Mouse (Mus musculus) heart, embryonic 12.5 days (tissue): Measurements from ENCODE around the gene Hk2. TPM values are rescaled to one million over a fixed set of nuclear protein-coding genes. Genes with fewer than 3 reads are reported as not detected.

Experiments
- ATAC-seq: fragments of 200-750 bp; cut with Nextera tagmentation; 2 replicates; pipeline ENCODE4 v1.8.0; 2017; ENCODE audit warnings: moderate TSS enrichment, moderate library complexity; ENCODE audit not compliant: insufficient number of reproducible peaks, low FRiP score
- H3K27ac ChIP-seq: fragments of 300-500 bp; sonication (generic); 2 replicates; pipeline ENCODE4 v1.5.1; 2016; ENCODE audit warnings: mild to moderate bottlenecking, moderate library complexity; ENCODE audit not compliant: poor library complexity, severe bottlenecking
- H3K27me3 ChIP-seq: fragments of 300-500 bp; sonication (generic); replicated peaks from 2 replicates; pipeline ENCODE4 v1.6.1; 2016; ENCODE audit warnings: mild to moderate bottlenecking, moderate library complexity
- H3K36me3 ChIP-seq: fragments of 300-500 bp; sonication (generic); 2 replicates; pipeline ENCODE4 v1.6.1; 2016; ENCODE audit warnings: mild to moderate bottlenecking, moderate library complexity
- H3K4me1 ChIP-seq: fragments of 300-500 bp; sonication (generic); replicated peaks from 2 replicates; pipeline ENCODE4 v1.6.1; 2016; ENCODE audit warnings: mild to moderate bottlenecking
- H3K4me2 ChIP-seq: fragments of 300-500 bp; sonication (generic); 2 replicates; pipeline ENCODE4 v1.6.1; 2016; ENCODE audit warnings: mild to moderate bottlenecking, moderate library complexity
- H3K4me3 ChIP-seq: fragments of 300-500 bp; sonication (generic); 2 replicates; pipeline ENCODE4 v1.5.1; 2016; ENCODE audit warnings: mild to moderate bottlenecking
- H3K9ac ChIP-seq: fragments of 300-500 bp; sonication (generic); 2 replicates; pipeline ENCODE4 v1.6.1; 2016; ENCODE audit warnings: mild to moderate bottlenecking, moderate library complexity
- H3K9me3 ChIP-seq: fragments of 300-500 bp; sonication (generic); replicated peaks from 2 replicates; pipeline ENCODE4 v1.6.1; 2016; ENCODE audit warnings: mild to moderate bottlenecking, moderate library complexity
- WGBS: fragments of 180-500 bp; shearing (Covaris S2); methylation state at CpG from one replicate; pipeline ENCODE4 v1.1.7; 2016; 5-methylcytosine and 5-hydroxymethylcytosine counted together
- polyA plus RNA-seq: library from polyadenylated mRNA; unstranded; fragments of >200 nt; fragmentation: Nextera tagmentation; extraction: Ambion mirVana; gene quantifications from 2 replicates; pipeline ENCODE4 v1.2.1, GENCODE M21; 2016

Gene Hk2
- polyA plus RNA-seq, 1 experiment from 2014 or later = 35.2 TPM

DNA sequence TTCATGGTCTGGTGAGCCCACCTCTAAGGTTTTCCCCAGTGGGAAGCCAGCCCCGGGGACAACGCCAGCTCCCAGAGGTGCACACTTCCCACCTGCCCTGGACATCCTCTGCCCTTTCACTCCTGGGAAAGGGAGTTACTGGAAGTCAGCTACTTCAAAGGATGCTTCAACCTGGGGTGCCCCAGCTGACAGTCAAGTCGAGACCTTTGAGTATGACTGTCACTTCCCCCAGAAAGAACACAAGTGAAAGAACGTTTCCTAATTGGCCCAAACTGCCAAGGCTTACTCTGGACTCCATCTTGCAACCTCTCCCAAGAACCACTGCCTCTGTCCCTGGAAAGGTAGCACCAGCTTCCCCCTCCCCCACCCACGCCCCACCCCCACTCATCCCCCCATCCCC, 4.5 kb downstream of the Hk2 start:
- Histone ChIP-seq H3K4me1 (peaks cover 44% of the 10 kb centered on the region), H3K36me3 (no peaks in the 10 kb centered on the region), H3K9ac (no peak overlapping the region), H3K4me3 (no peak overlapping the region), H3K27me3 (no peaks in the 10 kb centered on the region), H3K4me2 (no peak overlapping the region), H3K9me3 (no peaks in the 10 kb centered on the region), H3K27ac (no peak overlapping the region)
- ATAC-seq = no peak
- 68% methylated on average over 5 of the region's 5 CpGs for whole genome bisulfite sequencing

- H3K27ac ChIP-seq = no peak overlapping the region
- no peak overlapping the region for H3K4me3 ChIP-seq
- no peak overlapping the region for H3K4me2 ChIP-seq
- WGBS = 86% methylated on average over 12 of the region's 12 CpGs
- no peaks in the 10 kb centered on the region for H3K27me3 ChIP-seq
- no peak overlapping the region for H3K9ac ChIP-seq
- no peak for ATAC-seq
- H3K36me3 ChIP-seq = no peaks in the 10 kb centered on the region
- H3K9me3 ChIP-seq = no peaks in the 10 kb centered on the region
- H3K4me1 ChIP-seq = peaks cover 61% of the 10 kb centered on the region
Observed at GRCm38 (mm10) chr6:82767734-82768586, 6.3 kb downstream of the Hk2 start.

DNA sequence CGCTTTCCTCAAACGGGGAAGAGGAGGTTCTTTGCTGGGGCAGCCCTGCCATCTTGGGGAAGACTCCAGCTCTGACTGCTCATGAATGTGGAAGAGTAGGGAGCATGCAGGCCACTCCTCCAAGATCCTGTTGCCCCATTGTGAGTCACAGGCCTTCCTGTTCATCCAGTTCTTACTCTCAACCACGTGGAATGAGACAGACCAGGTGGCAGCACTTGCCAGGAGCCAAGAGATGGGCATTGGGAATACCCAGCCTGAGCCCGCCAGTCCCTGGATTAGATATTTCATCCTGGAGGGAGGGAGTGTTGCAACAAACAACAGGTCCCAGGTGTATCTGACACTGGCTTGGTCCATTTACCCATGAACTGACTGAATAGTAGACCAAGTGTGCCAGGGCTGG, 7.6 kb downstream of the Hk2 start:
- no peak overlapping the region for H3K27ac ChIP-seq
- 66% methylated on average over 4 of the region's 4 CpGs for WGBS
- H3K4me2 ChIP-seq = no peak overlapping the region
- H3K36me3 ChIP-seq = no peaks in the 10 kb centered on the region
- no peaks in the 10 kb centered on the region for H3K9me3 ChIP-seq
- no peaks in the 10 kb centered on the region for H3K27me3 ChIP-seq
- ATAC-seq = no peak
- H3K9ac ChIP-seq = no peak overlapping the region
- peaks cover 71% of the 10 kb centered on the region for H3K4me1 ChIP-seq
- no peak overlapping the region for H3K4me3 ChIP-seq

- no peak overlapping the region for H3K4me2 ChIP-seq
- no peak overlapping the region for H3K9ac ChIP-seq
- WGBS = 89% methylated on average over 2 of the region's 2 CpGs
- H3K4me1 ChIP-seq = peaks cover 71% of the 10 kb centered on the region
- H3K36me3 ChIP-seq = no peaks in the 10 kb centered on the region
- ATAC-seq = no peak
- no peaks in the 10 kb centered on the region for H3K9me3 ChIP-seq
- H3K4me3 ChIP-seq = no peak overlapping the region
- H3K27me3 ChIP-seq = no peaks in the 10 kb centered on the region
- peak overlapping the region; percentile 98 for H3K27ac ChIP-seq
Observed at GRCm38 (mm10) chr6:82765261-82765660, 9.0 kb downstream of the Hk2 start.

DNA sequence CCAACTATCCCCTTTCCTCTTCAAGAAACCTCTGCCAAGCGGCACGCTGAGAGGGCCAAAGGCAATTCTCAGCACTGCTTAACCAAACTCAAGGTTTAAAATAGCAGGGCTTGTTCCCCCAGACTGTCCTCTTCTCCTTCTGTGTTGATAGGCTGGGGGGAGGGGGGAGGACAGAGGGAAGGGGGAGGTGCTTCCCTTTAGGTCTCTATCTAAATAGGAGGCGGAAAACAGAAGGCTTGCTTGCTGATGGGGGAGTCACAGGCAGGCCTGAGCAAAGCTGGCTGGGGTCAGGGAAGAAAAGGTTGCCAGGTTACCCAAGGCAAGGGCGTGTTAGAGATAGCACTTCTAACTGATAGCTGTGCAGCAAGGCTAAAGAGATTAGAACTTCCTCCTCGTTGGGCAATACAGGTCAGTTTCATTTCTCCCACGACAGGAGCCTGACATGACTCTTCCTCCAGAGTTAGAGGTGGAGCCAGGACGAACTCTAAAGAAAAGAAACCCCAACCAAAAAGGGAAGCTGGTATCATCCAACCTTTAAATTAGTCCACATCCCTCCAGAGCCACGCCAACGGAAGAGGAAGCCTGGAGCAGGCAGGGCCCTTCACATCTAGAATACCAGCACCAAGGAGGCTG, 10.3 kb downstream of the Hk2 start:
- peaks cover 67% of the 10 kb centered on the region for H3K4me1 ChIP-seq
- no peaks in the 10 kb centered on the region for H3K9me3 ChIP-seq
- H3K27me3 ChIP-seq = no peaks in the 10 kb centered on the region
- peak overlapping the region; percentile 57 for H3K4me2 ChIP-seq
- peak overlapping the region; percentile 45; the same call in 1 of the 2 replicates for H3K9ac ChIP-seq
- whole genome bisulfite sequencing = 3% methylated on average over 9 of the region's 9 CpGs
- H3K36me3 ChIP-seq = peaks cover 11% of the 10 kb centered on the region
- H3K4me3 ChIP-seq = peak overlapping the region; percentile 17; the same call in 1 of the 2 replicates
- H3K27ac ChIP-seq = peak overlapping the region; percentile 98
- ATAC-seq = peak; percentile 75

GRCm38 (mm10) chr6:82762728-82763127, 11.5 kb downstream of the Hk2 start:
- peak overlapping the region; percentile 98 for H3K27ac ChIP-seq
- no peak overlapping the region for H3K4me3 ChIP-seq
- H3K4me1 ChIP-seq = peaks cover 77% of the 10 kb centered on the region
- H3K27me3 ChIP-seq = no peaks in the 10 kb centered on the region
- H3K36me3 ChIP-seq = peaks cover 13% of the 10 kb centered on the region
- H3K9ac ChIP-seq = peak overlapping the region; percentile 31; the same call in 1 of the 2 replicates
- H3K4me2 ChIP-seq = peak overlapping the region; percentile 46
- peak; percentile 52 for ATAC-seq
- no peaks in the 10 kb centered on the region for H3K9me3 ChIP-seq
- 7% methylated on average over 2 of the region's 2 CpGs for WGBS

GRCm38 (mm10) chr6:82760749-82761357, 13.4 kb downstream of the Hk2 start:
- ATAC-seq = no peak
- 17% methylated on average over 2 of the region's 3 CpGs for WGBS

GRCm38 (mm10) chr6:82759241-82759640, 15.0 kb downstream of the Hk2 start:
- Histone ChIP-seq H3K27ac (no peak overlapping the region), H3K4me1 (peaks cover 80% of the 10 kb centered on the region), H3K9me3 (no peaks in the 10 kb centered on the region), H3K4me2 (no peak overlapping the region), H3K4me3 (no peak overlapping the region), H3K36me3 (peaks cover 20% of the 10 kb centered on the region), H3K9ac (no peak overlapping the region), H3K27me3 (no peaks in the 10 kb centered on the region)
- WGBS = 96% methylated on average over 5 of the region's 5 CpGs
- ATAC-seq = no peak

More at GRCm38 (mm10) chr6:82760749-82761357, 13.4 kb downstream of the Hk2 start:
- no peak overlapping the region for H3K9ac ChIP-seq
- H3K27me3 ChIP-seq = no peaks in the 10 kb centered on the region
- no peak overlapping the region for H3K4me3 ChIP-seq
- peak overlapping the region; percentile 14; the same call in 1 of the 2 replicates for H3K4me2 ChIP-seq
- no peaks in the 10 kb centered on the region for H3K9me3 ChIP-seq
- H3K27ac ChIP-seq = peak overlapping the region; percentile 98
- H3K36me3 ChIP-seq = peaks cover 16% of the 10 kb centered on the region
- peaks cover 82% of the 10 kb centered on the region for H3K4me1 ChIP-seq

GRCm38 (mm10) chr6:82756799-82757210, 17.4 kb downstream of the Hk2 start:
- Histone ChIP-seq H3K27me3 (no peaks in the 10 kb centered on the region), H3K4me3 (no peak overlapping the region), H3K4me1 (peaks cover 78% of the 10 kb centered on the region), H3K9me3 (no peaks in the 10 kb centered on the region), H3K9ac (no peak overlapping the region), H3K36me3 (peaks cover 20% of the 10 kb centered on the region), H3K4me2 (no peak overlapping the region), H3K27ac (peak overlapping the region; percentile 24; the same call in 1 of the 2 replicates)
- ATAC-seq = no peak
- 59% methylated on average over 9 of the region's 9 CpGs for WGBS

DNA sequence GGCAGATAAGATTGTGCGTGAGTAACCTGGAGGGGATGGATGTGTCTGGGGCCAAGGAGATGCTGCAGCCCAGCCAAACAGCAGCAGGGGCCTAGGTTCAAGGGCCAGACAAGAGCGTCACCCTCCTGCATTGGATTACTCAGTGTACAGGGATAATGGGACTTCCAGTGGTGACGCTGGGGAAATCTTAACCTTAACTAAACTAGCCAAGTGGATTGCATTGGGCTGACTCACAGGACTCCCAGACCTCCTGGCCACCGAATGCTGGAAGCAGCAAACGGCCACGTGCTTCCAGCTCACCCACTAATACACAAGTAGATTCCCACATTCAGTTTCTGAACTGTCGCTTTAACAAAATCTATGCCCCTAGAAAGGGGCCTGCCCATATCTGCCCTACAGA, 18.0 kb downstream of the Hk2 start:
- Histone ChIP-seq H3K9me3 (no peaks in the 10 kb centered on the region), H3K27me3 (no peaks in the 10 kb centered on the region), H3K4me2 (no peak overlapping the region), H3K36me3 (peaks cover 20% of the 10 kb centered on the region), H3K27ac (peak overlapping the region; percentile 24; the same call in 1 of the 2 replicates), H3K9ac (no peak overlapping the region), H3K4me1 (peaks cover 78% of the 10 kb centered on the region), H3K4me3 (no peak overlapping the region)
- 49% methylated on average over 7 of the region's 7 CpGs for WGBS
- no peak for ATAC-seq

DNA sequence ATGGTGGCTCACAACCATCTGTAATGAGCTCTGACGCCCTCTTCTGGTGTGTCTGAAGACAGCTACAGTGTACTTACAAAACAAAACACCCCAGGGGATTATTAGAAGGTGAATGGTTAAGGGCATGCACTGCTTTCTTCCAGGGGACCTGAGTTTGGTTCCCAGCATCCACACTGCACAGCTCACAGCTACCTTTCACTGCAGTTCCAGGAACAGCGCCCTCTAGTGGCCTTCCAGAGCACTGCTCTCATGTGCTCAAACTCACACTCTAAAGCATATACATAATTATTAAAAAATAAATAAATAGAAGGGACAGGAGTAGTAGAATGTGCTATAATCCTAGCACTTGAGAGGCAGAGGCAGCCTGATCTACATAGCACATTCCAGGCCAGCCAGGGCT, 18.9 kb downstream of the Hk2 start:
- Histone ChIP-seq H3K4me3 (no peak overlapping the region), H3K4me1 (peaks cover 75% of the 10 kb centered on the region), H3K27ac (no peak overlapping the region), H3K9ac (no peak overlapping the region), H3K27me3 (no peaks in the 10 kb centered on the region), H3K4me2 (no peak overlapping the region), H3K9me3 (no peaks in the 10 kb centered on the region), H3K36me3 (peaks cover 20% of the 10 kb centered on the region)
- WGBS = 34% methylated on average over 2 of the region's 2 CpGs
- ATAC-seq = no peak
